Mouse (Mus musculus): ENCODE measurements around the gene Mrpl23. TPM values are rescaled to one million over a fixed set of nuclear protein-coding genes. Genes with fewer than 3 reads are reported as not detected.

The Mrpl23 gene
- total RNA-seq, 4 experiments from 2014 or later: 3.4 to 8.4 (median 7.0) TPM

GRCm38 (mm10) chr7:142574155-142574660 is 41.7 kb downstream of the Mrpl23 start:
- no peak for DNase-seq (ENCODE audit: low spot score in 2 of 2)

GRCm38 (mm10) chr7:142574826-142575351 is 42.4 kb downstream of the Mrpl23 start:
- DNase-seq (ENCODE audit: low spot score in 2 of 2): no peak

- DNase-seq (ENCODE audit: low spot score in 2 of 2): no peak
Observed at GRCm38 (mm10) chr7:142575491-142575890, 43.0 kb downstream of the Mrpl23 start.

GRCm38 (mm10) chr7:142575971-142576370 is 43.5 kb downstream of the Mrpl23 start:
- no peak for DNase-seq (ENCODE audit: low spot score in 2 of 2)

- DNase-seq (ENCODE audit: low spot score in 2 of 2): no peak
Observed at GRCm38 (mm10) chr7:142576472-142577326, 44.2 kb downstream of the Mrpl23 start.

GRCm38 (mm10) chr7:142577806-142578423 is 45.4 kb downstream of the Mrpl23 start:
- no peak for DNase-seq (ENCODE audit: low spot score in 2 of 2)

GRCm38 (mm10) chr7:142579069-142579468 is 46.6 kb downstream of the Mrpl23 start:
- DNase-seq (ENCODE audit: low spot score in 2 of 2): no peak

GRCm38 (mm10) chr7:142580121-142580879 is 47.8 kb downstream of the Mrpl23 start:
- peak in 1 of 2 experiments; percentile 28 for DNase-seq (ENCODE audit: low spot score in 2 of 2)

- DNase-seq (ENCODE audit: low spot score in 2 of 2): no peak
Observed at GRCm38 (mm10) chr7:142581186-142581585, 48.7 kb downstream of the Mrpl23 start.

GRCm38 (mm10) chr7:142581656-142582228 is 49.3 kb downstream of the Mrpl23 start:
- peak in 1 of 2 experiments; percentile 32 for DNase-seq (ENCODE audit: low spot score in 2 of 2)

- DNase-seq (ENCODE audit: low spot score in 2 of 2): peak in 1 of 2 experiments; percentile 42
Observed at GRCm38 (mm10) chr7:142584882-142585281, 52.4 kb downstream of the Mrpl23 start.

- DNase-seq (ENCODE audit: low spot score in 2 of 2): peak in 1 of 2 experiments; percentile 15
Observed at GRCm38 (mm10) chr7:142585890-142586289, 53.4 kb downstream of the Mrpl23 start.

- DNase-seq (ENCODE audit: low spot score in 2 of 2): peak in 1 of 2 experiments; percentile 21
Observed at GRCm38 (mm10) chr7:142588282-142588941, 55.9 kb downstream of the Mrpl23 start.

Small RNA genes lying within 50 kb of the gene (microRNA-seq; reads per million reads assigned to microRNA genes)
- gene Mir675: 0 reads per million in 2 experiments

Other genes with a start within 250 kb of the Mrpl23 start
- not detected for gene Krtap5-1, start 235.6 kb upstream of the Mrpl23 start, total RNA-seq (2022)
- not detected for gene Krtap5-4, start 229.1 kb upstream of the Mrpl23 start, total RNA-seq (2022)
- gene Ifitm10, start 158.9 kb upstream of the Mrpl23 start, total RNA-seq (2022): 10 to 100 TPM; 30.9 to 34.5 (median 31.7) TPM
- 10 to 100 TPM in 2 of 4 experiments, 1 to 10 TPM in 1, not detected in 1; 2.2 to 24.0 (median 19.7) TPM for gene Gm49369, start 150.0 kb upstream of the Mrpl23 start, total RNA-seq (2022)
- 1,000 to 10,000 TPM in 1 of 4 experiments, 100 to 1,000 TPM in 3; 328 to 1,203 (median 591) TPM for gene Ctsd, start 144.6 kb upstream of the Mrpl23 start, total RNA-seq (2022)
- not detected for gene Syt8, start 97.8 kb upstream of the Mrpl23 start, total RNA-seq (2022)
- 1 to 10 TPM; 1.9 to 9.6 (median 5.2) TPM for gene Tnni2, start 90.9 kb upstream of the Mrpl23 start, total RNA-seq (2022)
- 10 to 100 TPM; 10.8 to 18.8 (median 13.9) TPM for gene Lsp1, start 71.9 kb upstream of the Mrpl23 start, total RNA-seq (2022)
- 10 to 100 TPM in 1 of 4 experiments, 1 to 10 TPM in 2, under 1 TPM in 1; 0.88 to 14.3 (median 6.5) TPM for gene Tnnt3, start 33.9 kb upstream of the Mrpl23 start, total RNA-seq (2022)
- 10 to 100 TPM; 82.1 to 99.4 (median 88.8) TPM for gene Igf2, start 134.1 kb downstream of the Mrpl23 start, total RNA-seq (2022)
- not detected for gene Gm49394, start 137.3 kb downstream of the Mrpl23 start, total RNA-seq (2022)
- gene Ins2, start 210.7 kb downstream of the Mrpl23 start, total RNA-seq (2022): not detected